Mouse (Mus musculus) CH12F3 (cell line): ENCODE measurements at regions not wholly inside any gene's neighbourhood (a gene's known extent, or its start where the extent isn't known, plus 50 kb on each side); places are given as distances from the start of the nearest gene placed in this dataset.

ENCODE experiments used
- in situ Hi-C: fragments of 300-500 bp; cut with MboI; formaldehyde crosslinking; loops from 2 replicates; pipeline ENCODE4 v1.14.3; 2020; ENCODE audit warnings: low sequenced_read_pairs

GRCm38 (mm10) chr19:21105004-21105403 lies 151.0 kb upstream of the Tmc1 start:
- in situ Hi-C loops, result no loop called here

- in situ Hi-C loops, result no loop called here
These were observed 150.5 kb upstream of the Tmc1 start for GRCm38 (mm10) chr19:21104462-21104936.

DNA sequence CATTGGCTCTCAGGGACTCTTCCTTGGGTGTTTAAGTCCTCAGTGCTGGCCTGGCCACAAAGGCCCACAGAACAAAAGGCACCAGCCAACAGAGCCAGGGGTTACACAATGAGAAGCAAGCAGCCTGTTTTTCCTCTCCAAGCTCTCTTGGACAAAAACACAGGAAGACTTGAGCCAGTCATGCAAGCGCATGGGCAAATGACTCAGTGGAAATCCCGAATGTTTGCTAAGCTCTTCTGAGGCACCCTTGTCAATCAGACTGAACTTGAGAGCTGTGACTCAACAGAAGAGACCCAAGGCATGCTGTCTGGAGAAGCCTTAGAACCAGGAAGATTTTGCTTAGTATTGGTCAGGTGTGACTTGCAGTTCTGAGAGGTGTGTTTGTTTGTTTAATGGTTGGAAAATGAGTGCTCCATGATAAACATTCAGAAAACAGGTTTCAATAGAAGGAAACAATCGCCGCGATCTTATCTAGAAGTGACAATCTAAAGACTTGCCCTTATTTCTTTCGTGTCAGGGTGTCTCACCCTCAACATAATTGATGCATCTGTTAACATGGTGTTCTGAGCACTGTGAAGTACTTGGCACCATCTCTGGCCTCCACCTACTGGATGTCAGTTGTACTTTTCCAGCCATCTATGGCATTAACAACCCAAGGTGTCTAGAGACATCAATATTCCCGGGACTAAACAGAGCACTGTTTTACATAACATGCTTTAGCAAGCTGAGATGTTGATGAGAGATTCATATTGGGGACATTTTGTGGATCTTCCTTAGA lies 124.0 kb upstream of the Tmc1 start:
- in situ Hi-C loops, result no loop called here

DNA sequence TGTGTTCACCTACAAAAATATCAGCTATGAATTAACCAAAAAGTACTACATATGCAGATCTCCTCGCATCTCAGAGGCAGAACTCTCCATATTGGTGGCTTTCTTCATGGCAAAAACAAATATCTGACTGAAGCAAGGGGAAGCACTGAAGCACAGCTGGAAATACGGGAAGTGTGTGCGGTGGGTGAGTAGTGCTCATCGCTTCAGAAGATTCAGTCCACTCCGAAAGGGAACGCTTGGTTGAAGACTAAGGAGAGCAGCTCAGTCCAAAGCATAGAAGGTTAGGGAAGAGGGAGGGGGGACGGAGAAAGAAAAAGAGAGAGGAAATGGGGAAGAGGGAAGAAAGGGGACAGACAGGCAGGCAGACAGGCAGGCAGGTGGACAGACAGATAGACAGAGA lies 114.4 kb upstream of the Tmc1 start:
- in situ Hi-C loops, result no loop called here

GRCm38 (mm10) chr19:21066432-21067113 lies 112.6 kb upstream of the Tmc1 start:
- in situ Hi-C loops, result no loop called here

- in situ Hi-C loops, result no loop called here
These were observed 110.9 kb upstream of the Tmc1 start for GRCm38 (mm10) chr19:21064902-21065301.

GRCm38 (mm10) chr19:21053597-21054544 lies 99.9 kb upstream of the Tmc1 start:
- in situ Hi-C loops, result no loop called here

DNA sequence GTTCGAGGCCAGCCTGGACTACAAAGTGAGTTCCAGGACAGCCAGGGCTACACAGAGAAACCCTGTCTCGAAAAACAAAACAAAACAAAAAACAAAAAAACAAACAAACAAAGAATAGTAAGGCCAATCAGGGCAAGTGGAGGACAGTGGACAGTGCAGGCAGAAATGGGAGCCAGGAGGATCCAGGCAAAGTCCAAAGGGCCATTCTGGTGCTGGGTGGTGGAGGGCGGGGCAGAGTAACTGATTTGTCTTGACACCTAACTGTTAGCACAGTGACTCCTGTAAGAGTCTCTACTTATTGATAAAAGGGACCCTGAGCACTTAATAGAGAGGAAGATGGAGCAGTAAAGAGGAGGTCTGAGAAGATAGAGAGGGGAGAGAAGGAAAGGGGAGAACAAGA lies 98.8 kb upstream of the Tmc1 start:
- in situ Hi-C loops, result no loop called here

- in situ Hi-C loops, result no loop called here
These were observed 97.9 kb upstream of the Tmc1 start for GRCm38 (mm10) chr19:21051872-21052271.

GRCm38 (mm10) chr19:21050994-21051721 lies 97.2 kb upstream of the Tmc1 start:
- in situ Hi-C loops, result no loop called here

GRCm38 (mm10) chr19:21049301-21049700 lies 95.3 kb upstream of the Tmc1 start:
- in situ Hi-C loops, result loop anchor here (25.0 kb wide), 2 partner anchors 513 to 688 kb away; no protein-coding TSS in a partner anchor

DNA sequence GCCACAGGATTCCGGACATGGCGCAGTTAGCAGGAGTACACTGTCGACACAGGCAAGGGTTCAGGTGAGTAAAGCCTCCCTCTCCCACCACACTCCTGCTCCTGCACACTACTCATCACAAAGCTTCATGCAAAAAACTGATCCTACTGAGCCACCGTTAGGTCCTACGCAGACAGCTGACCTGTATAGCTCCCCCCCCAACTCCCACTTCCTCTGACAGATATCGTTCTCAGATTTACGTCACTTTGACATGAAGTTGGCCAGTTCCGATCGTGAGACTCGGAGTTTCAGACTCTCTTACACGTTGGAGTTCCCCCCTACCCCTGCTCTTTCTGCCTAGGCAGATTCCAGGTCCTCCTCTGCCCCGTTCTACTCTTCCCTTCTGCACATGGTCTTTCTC lies 91.6 kb upstream of the Tmc1 start:
- in situ Hi-C loops, result loop anchor here (25.0 kb wide), 2 partner anchors 517 to 692 kb away; no protein-coding TSS in a partner anchor

GRCm38 (mm10) chr19:21043958-21044357 lies 90.0 kb upstream of the Tmc1 start:
- in situ Hi-C loops, result loop anchor here (25.0 kb wide), 2 partner anchors 518 to 693 kb away; no protein-coding TSS in a partner anchor

- in situ Hi-C loops, result loop anchor here (25.0 kb wide), 2 partner anchors 520 to 695 kb away; no protein-coding TSS in a partner anchor
These were observed 88.5 kb upstream of the Tmc1 start for GRCm38 (mm10) chr19:21042536-21042935.

DNA sequence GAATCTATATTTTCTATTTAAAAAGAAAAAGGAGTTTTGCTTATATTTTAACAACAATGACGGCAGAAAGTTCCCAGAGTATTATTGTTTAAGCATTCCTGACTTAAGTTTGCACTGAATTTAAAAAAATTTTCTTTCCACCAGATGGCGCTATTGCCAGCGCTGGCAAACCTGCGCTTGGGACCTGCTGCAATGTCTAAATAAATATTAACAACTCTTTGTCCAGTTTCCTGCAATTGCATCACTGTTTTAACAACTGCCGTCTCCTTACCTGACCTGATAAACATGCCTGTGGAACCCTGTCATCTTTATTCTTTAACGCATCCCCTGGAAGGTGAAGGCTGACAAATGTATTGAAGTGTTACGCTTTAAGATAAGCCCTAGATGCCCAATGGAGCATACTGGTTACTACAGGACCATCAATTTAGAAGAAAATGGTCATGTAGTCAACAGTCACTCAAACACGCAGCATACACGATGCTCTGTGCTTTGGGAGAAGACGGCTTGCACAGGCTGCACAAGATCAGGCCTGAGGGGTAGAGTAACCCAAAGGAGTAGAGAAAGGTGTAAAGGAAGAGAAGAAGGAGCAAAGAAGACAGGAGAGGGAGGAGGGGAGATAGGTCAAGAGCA lies 83.6 kb upstream of the Tmc1 start:
- in situ Hi-C loops, result loop anchor here (25.0 kb wide), 2 partner anchors 525 to 700 kb away; no protein-coding TSS in a partner anchor

- in situ Hi-C loops, result loop anchor here (25.0 kb wide), 2 partner anchors 526 to 701 kb away; no protein-coding TSS in a partner anchor
These were observed 82.8 kb upstream of the Tmc1 start for GRCm38 (mm10) chr19:21036507-21037425.

GRCm38 (mm10) chr19:21035505-21035904 lies 81.5 kb upstream of the Tmc1 start:
- in situ Hi-C loops, result loop anchor here (25.0 kb wide), 2 partner anchors 527 to 702 kb away; no protein-coding TSS in a partner anchor

- in situ Hi-C loops, result loop anchor here (25.0 kb wide), 2 partner anchors 528 to 703 kb away; no protein-coding TSS in a partner anchor
These were observed 80.0 kb upstream of the Tmc1 start for GRCm38 (mm10) chr19:21033991-21034390.
